Mouse (Mus musculus) induced T-regulatory cell, adult 2 months (primary cell): ENCODE results near the gene Cryab.

Experiments used
- DNase-seq: peaks from one replicate; pipeline ENCODE4 v3.0.0-alpha.2; 2012; ENCODE audit warnings: low read depth

Cryab gene

DNA sequence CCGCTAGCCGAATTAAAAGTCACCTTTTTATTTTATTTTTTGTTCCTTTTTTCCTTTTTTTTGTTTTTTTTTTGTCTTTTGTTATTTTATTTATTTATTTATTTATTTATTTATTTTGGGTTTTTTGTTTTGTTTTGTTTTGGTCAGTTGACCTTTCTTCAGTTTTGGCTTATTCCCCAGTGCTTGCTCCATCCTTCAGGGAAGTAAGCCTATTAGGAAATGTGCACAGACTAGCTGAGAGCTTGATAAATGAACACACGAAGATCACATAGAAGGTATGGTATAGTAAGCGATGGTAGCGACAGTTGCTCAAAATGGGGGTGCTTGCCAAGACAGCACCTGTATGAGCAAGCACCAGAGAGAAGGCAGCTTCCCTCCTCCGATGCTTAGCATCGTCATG lies 46.5 kb downstream of the Cryab start:
- no peak for DNase-seq

DNA sequence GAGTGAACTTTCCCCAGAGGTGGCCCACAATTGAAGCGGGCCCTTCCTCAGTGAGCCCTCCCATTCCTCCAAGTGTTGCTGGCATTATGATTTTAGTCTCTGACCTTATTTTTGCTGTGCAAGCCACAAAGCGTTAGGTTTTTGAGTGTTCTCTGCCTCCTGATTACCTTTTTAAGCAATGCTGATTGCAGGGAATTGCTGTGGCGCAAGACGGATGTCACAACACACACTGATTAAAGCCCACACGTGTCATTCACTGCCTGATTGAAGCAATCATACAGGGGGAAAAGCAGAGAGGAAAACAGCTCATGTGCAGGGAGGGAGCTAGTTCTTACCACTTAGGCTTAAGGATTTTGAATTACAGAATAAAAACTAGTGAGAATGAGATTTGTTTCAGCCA lies 47.2 kb downstream of the Cryab start:
- no peak for DNase-seq

DNA sequence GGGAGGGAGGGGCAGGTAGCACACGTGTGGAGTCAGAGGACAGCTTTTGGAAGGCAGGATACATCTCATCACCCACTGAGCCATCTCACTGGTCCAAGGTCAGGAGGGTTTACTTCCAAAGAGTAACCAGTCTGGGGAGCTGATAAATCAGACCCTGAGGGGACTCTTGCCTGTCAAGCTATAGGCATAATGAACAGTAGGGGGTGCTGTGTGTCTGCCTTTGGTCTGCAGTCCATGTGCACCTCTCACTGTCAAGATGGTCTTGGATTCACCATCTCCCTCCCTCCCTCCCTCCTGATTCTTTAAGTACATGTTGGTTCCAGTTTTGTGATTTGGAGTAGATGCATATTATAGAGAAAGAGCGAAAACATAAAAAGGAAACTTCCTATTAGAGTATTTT lies 49.9 kb downstream of the Cryab start:
- peak; percentile 75 for DNase-seq

DNA sequence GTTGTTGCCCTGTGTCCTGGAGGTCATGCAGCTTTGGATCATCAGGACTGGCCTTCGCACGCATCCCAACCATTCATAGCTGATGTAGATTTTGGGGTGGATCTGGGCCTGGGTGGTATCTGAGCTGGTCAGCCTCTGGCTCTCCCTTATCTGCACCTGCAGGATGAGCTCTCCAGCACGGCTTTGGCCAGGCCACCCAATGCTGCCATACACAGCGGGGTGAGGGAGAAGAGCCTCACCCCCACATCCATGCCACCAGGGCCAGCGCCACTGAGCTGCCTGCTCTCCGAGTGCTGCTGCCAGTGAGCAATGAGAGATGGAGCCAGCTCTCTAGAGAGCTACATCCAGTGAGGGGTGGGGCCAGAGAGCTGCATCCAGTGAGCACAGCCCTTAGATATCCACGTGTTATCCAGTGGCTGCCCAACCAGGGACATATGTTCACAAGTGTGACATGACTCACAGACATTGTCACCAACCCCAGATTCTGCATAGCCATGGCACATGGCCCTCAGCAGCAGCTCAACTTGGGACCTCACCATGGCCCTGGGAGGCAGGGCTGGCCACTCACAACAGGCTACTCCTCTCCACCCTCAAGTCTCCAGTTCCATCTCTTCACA lies 52.0 kb downstream of the Cryab start:
- DNase-seq = no peak
